Comparison of ENCODE assay signal across 8 mouse cellular contexts in the genomic region with DNA sequence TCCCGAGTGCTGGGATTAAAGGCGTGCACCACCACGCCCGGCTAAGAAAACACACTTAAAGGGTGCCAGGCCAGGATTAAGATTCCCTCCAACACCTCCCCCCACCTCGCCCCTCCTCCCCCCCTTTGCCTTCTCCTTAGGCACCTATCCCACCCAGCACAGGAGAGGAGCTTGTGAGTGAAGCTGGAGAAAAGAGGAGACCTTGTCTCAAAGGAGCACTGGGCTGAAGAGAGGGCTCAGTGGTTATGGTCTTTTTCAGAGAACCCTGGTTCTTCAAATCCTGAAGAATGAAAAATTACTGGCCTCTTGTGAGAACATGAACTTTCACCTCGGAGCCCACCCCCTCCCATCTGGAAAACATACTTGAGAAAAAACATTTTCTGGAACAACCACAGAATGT. TPM values are rescaled to one million over a fixed set of nuclear protein-coding genes. Genes with fewer than 3 reads are reported as not detected.
DNase-seq lines count a peak whose midpoint lies in the region; ATAC-seq and TF ChIP-seq lines count a peak whose summit lies in the region.
"Not testable (repeated sequence)": the region's sequence is repeated elsewhere in the genome, so short reads cannot be mapped to it uniquely, and the experiment has no call there.

No protein-coding gene starts in this region.

- DNase-seq in CD4-positive helper T cell, adult 2 months (ENCODE audit: low read depth, low spot score), result peak; percentile 28
- peak; percentile 73 for DNase-seq in heart, adult 11 months
- not testable (repeated sequence) for DNase-seq in kidney, adult 2 months; thymus, adult 2 months

- not testable (repeated sequence) for TF ChIP-seq POLR2A in bone marrow macrophage, adult 2 months (IDR thresholded peaks at IDR 0.05; ENCODE audit: borderline replicate concordance, low read depth, low read length); kidney, adult 2 months (IDR thresholded peaks at IDR 0.05; ENCODE audit: low read depth, low read length); thymus, adult 2 months (IDR thresholded peaks at IDR 0.05; ENCODE audit: control insufficient read depth, extremely low read depth, insufficient read depth, low read length, poor library complexity)

- H3K27me3 ChIP-seq in kidney, adult 2 months (replicated peaks; ENCODE audit: control insufficient read depth, insufficient read depth, low read length); liver, embryonic 15.5 days; lung, embryonic 16.5 days (ENCODE audit: control insufficient read depth, insufficient read depth, low read depth, low read length); thymus, adult 2 months (ENCODE audit: control insufficient read depth, insufficient read depth, low read length): not testable (repeated sequence)

- H3K4me3 ChIP-seq in bone marrow macrophage, adult 2 months (ENCODE audit: insufficient read depth, low read length); kidney, adult 2 months (ENCODE audit: insufficient read depth, low read depth, low read length); liver, embryonic 15.5 days (replicated peaks); lung, embryonic 16.5 days (ENCODE audit: low read length); thymus, adult 2 months (ENCODE audit: control insufficient read depth, insufficient read depth, low read length): not testable (repeated sequence)

- H3K9ac ChIP-seq in liver, embryonic 15.5 days; lung, embryonic 16.5 days (ENCODE audit: low read length): not testable (repeated sequence)

- not testable (repeated sequence) for ATAC-seq in liver, embryonic 15.5 days (ENCODE audit: insufficient read depth)
- ATAC-seq in lung, embryonic 16.5 days (ENCODE audit: low read depth), result peak; percentile 35; the same call in 1 of the 2 replicates
- peak; percentile 56; the same call in 1 of the 2 replicates for ATAC-seq in monocyte, adult 5-6 weeks (replicated peaks; ENCODE audit: insufficient number of reproducible peaks, low FRiP score, low TSS enrichment, poor library complexity, severe bottlenecking)

- H3K27ac ChIP-seq in bone marrow macrophage, adult 2 months (ENCODE audit: insufficient read depth, low read depth, low read length), result peak overlapping the region; percentile 64
- H3K27ac ChIP-seq in kidney, adult 2 months (ENCODE audit: insufficient read depth, low read depth, low read length), result peak overlapping the region; percentile 83
- peak overlapping the region; percentile 42; the same call in 1 of the 2 replicates for H3K27ac ChIP-seq in liver, embryonic 15.5 days (replicated peaks)
- peak overlapping the region; percentile 52; the same call in 1 of the 2 replicates for H3K27ac ChIP-seq in lung, embryonic 16.5 days (ENCODE audit: low read length)
- H3K27ac ChIP-seq in thymus, adult 2 months (ENCODE audit: control insufficient read depth, insufficient read depth, low read length), result peak overlapping the region; percentile 25; the same call in 1 of the 2 replicates

- not testable (repeated sequence) for H3K4me2 ChIP-seq in liver, embryonic 15.5 days; lung, embryonic 16.5 days (ENCODE audit: low read depth, low read length)

- not testable (repeated sequence) for H3K9me3 ChIP-seq in liver, embryonic 15.5 days (replicated peaks); lung, embryonic 16.5 days (ENCODE audit: control insufficient read depth, low read length)

- not testable (repeated sequence) for H3K4me1 ChIP-seq in bone marrow macrophage, adult 2 months (ENCODE audit: control insufficient read depth, insufficient read depth, low read length); liver, embryonic 15.5 days (replicated peaks); lung, embryonic 16.5 days (replicated peaks; ENCODE audit: control insufficient read depth, insufficient read depth, low read length)
- H3K4me1 ChIP-seq in kidney, adult 2 months (ENCODE audit: control insufficient read depth, insufficient read depth, low read length), result peaks cover 13% of the 10 kb centered on the region
- H3K4me1 ChIP-seq in thymus, adult 2 months (replicated peaks; ENCODE audit: control insufficient read depth, insufficient read depth, low read length), result peaks cover 11% of the 10 kb centered on the region

- not testable (repeated sequence) for H3K36me3 ChIP-seq in kidney, adult 2 months (ENCODE audit: control insufficient read depth, insufficient read depth, low read length); liver, embryonic 15.5 days (replicated peaks); lung, embryonic 16.5 days (ENCODE audit: control insufficient read depth, insufficient read depth, low read length); thymus, adult 2 months (ENCODE audit: control insufficient read depth, insufficient read depth, low read length)

- not testable (repeated sequence) for TF ChIP-seq CTCF in bone marrow macrophage, adult 2 months (IDR thresholded peaks at IDR 0.05; ENCODE audit: low read depth, low read length); kidney, adult 2 months (conservative IDR thresholded peaks at IDR 0.05; ENCODE audit: insufficient read depth, insufficient read length, low read depth, low read length); thymus, adult 2 months (IDR thresholded peaks at IDR 0.05; ENCODE audit: borderline replicate concordance, control insufficient read depth, extremely low read depth, insufficient read depth, low read length, poor library complexity)

- 46% methylated on average over 6 of the region's 6 CpGs for WGBS in kidney, adult 2 months
- WGBS in liver, embryonic 15.5 days (ENCODE audit: insufficient replicate concordance), result 72% methylated on average over 6 of the region's 6 CpGs
- 88% methylated on average over 6 of the region's 6 CpGs for WGBS in lung, embryonic 16.5 days
- 77% methylated on average over 6 of the region's 6 CpGs for WGBS in thymus, adult 2 months

RNA-seq across cellular contexts. Expression of a gene that starts 21.2 kb away (rescaled TPM):
- 183 and 208 TPM in 2 replicates for polyA plus RNA-seq in bone marrow macrophage, adult 2 months (2012; ENCODE audit: insufficient read depth, insufficient read length, missing spikeins)
- 16.2 and 34.0 TPM in 2 replicates for polyA plus RNA-seq in kidney, adult 2 months (2012; rRNA removed)
- polyA plus RNA-seq in liver, embryonic 15.5 days (2015; fragmentation: Nextera tagmentation; extraction: Ambion mirVana), result 96.7 and 101 TPM in 2 replicates
- 298 and 346 TPM in 2 replicates for polyA plus RNA-seq in lung, embryonic 16.5 days (2015; fragmentation: Nextera tagmentation; extraction: Ambion mirVana)
- 236 to 464 TPM (median 357 TPM) in 3 replicates for total RNA-seq in monocyte, adult 5-6 weeks (2017)
- polyA plus RNA-seq in thymus, adult 2 months (2012; rRNA removed), result 45.4 and 47.2 TPM in 2 replicates

Comparison
In these comparisons a context has a peak if more than half of its experiments do, and no peak if none do; other contexts are left out.
1. H3K27ac ChIP-seq: peak in every context shown above with its lines; median percentile 83 in kidney, adult 2 months; 64 in bone marrow macrophage, adult 2 months; 52 in lung, embryonic 16.5 days; 42 in liver, embryonic 15.5 days; 25 in thymus, adult 2 months.